Mouse (Mus musculus): ENCODE measurements around the gene Blvrb. TPM values are rescaled to one million over a fixed set of nuclear protein-coding genes. Genes with fewer than 3 reads are reported as not detected.

Gene Blvrb
- polyA plus RNA-seq, 1 experiment from 2014 or later, result 48.3 TPM

Other genes starting within 250 kb of the Blvrb start
- 2.5 and 3.4 TPM in 2 replicates for gene Itpkc, start 219.3 kb upstream of the Blvrb start, polyA plus RNA-seq (2015; fragmentation: Nextera tagmentation; extraction: Ambion mirVana)
- 15.3 and 15.9 TPM in 2 replicates for gene Coq8b, start 215.0 kb upstream of the Blvrb start, polyA plus RNA-seq (2015; fragmentation: Nextera tagmentation; extraction: Ambion mirVana)
- gene Numbl, start 189.5 kb upstream of the Blvrb start, polyA plus RNA-seq (2015; fragmentation: Nextera tagmentation; extraction: Ambion mirVana), result 8.7 and 10.2 TPM in 2 replicates
- gene Ltbp4, start 110.3 kb upstream of the Blvrb start, polyA plus RNA-seq (2015; fragmentation: Nextera tagmentation; extraction: Ambion mirVana), result 63.5 and 86.0 TPM in 2 replicates
- gene Shkbp1, start 92.0 kb upstream of the Blvrb start, polyA plus RNA-seq (2015; fragmentation: Nextera tagmentation; extraction: Ambion mirVana), result 22.3 and 24.1 TPM in 2 replicates
- 0.46 TPM in 1 of 2 replicates, not detected in the other for gene Gm20479, start 90.6 kb upstream of the Blvrb start, polyA plus RNA-seq (2015; fragmentation: Nextera tagmentation; extraction: Ambion mirVana)
- 0.10 and 0.43 TPM in 2 replicates for gene Sptbn4, start 292 bp upstream of the Blvrb start, polyA plus RNA-seq (2015; fragmentation: Nextera tagmentation; extraction: Ambion mirVana)
- gene Sertad3, start 25.8 kb downstream of the Blvrb start, polyA plus RNA-seq (2015; fragmentation: Nextera tagmentation; extraction: Ambion mirVana), result 22.1 and 23.4 TPM in 2 replicates
- 36.4 and 44.0 TPM in 2 replicates for gene Sertad1, start 38.9 kb downstream of the Blvrb start, polyA plus RNA-seq (2015; fragmentation: Nextera tagmentation; extraction: Ambion mirVana)
- gene Prx, start 51.3 kb downstream of the Blvrb start, polyA plus RNA-seq (2015; fragmentation: Nextera tagmentation; extraction: Ambion mirVana), result 1.7 and 2.7 TPM in 2 replicates
- 0.25 and 0.38 TPM in 2 replicates for gene Hipk4, start 75.3 kb downstream of the Blvrb start, polyA plus RNA-seq (2015; fragmentation: Nextera tagmentation; extraction: Ambion mirVana)
- 58.6 and 63.4 TPM in 2 replicates for gene Pld3, start 105.2 kb downstream of the Blvrb start, polyA plus RNA-seq (2015; fragmentation: Nextera tagmentation; extraction: Ambion mirVana)
- gene 2310022A10Rik, start 105.3 kb downstream of the Blvrb start, polyA plus RNA-seq (2015; fragmentation: Nextera tagmentation; extraction: Ambion mirVana), result 40.7 and 41.5 TPM in 2 replicates
- 82.3 and 84.0 TPM in 2 replicates for gene Akt2, start 143.6 kb downstream of the Blvrb start, polyA plus RNA-seq (2015; fragmentation: Nextera tagmentation; extraction: Ambion mirVana)
- gene Ttc9b, start 205.9 kb downstream of the Blvrb start, polyA plus RNA-seq (2015; fragmentation: Nextera tagmentation; extraction: Ambion mirVana), result 0.07 TPM in 1 of 2 replicates, not detected in the other
- 3.5 and 4.2 TPM in 2 replicates for gene Map3k10, start 226.6 kb downstream of the Blvrb start, polyA plus RNA-seq (2015; fragmentation: Nextera tagmentation; extraction: Ambion mirVana)
- 2.4 and 3.0 TPM in 2 replicates for gene Zfp607b, start 241.4 kb downstream of the Blvrb start, polyA plus RNA-seq (2015; fragmentation: Nextera tagmentation; extraction: Ambion mirVana)

Data from heart, embryonic 16.5 days (tissue).